Mouse (Mus musculus): ENCODE data around the gene Pced1b.
"Not testable (repeated sequence)": the region's sequence is repeated elsewhere in the genome, so short reads cannot be mapped to it uniquely, and the experiment has no call there.

Gene Pced1b

GRCm38 (mm10) chr15:97342336-97342735 lies 95.4 kb downstream of the Pced1b start:
- no peak for DNase-seq (ENCODE audit: low spot score in 2 of 2)

DNA sequence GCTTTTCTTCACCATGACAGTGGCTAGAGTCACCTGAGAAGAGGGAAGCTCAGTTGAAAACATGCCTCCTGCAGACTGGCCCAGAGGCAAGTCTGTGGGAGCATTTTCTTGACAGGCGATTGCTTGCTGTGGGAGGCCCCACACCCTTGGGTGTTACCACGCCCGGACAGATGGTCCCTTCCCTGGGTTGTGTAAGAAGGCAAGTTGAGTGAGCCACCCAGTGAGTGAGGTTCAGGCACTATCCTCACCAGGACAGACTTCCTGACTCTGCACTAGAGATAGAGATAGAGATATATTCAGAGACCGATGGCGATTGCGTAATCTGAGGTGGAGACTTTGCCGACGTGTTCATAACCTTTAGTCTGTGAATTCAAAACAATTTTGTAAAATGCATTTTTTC lies 96.0 kb downstream of the Pced1b start:
- no peak for DNase-seq (ENCODE audit: low spot score in 2 of 2)

DNA sequence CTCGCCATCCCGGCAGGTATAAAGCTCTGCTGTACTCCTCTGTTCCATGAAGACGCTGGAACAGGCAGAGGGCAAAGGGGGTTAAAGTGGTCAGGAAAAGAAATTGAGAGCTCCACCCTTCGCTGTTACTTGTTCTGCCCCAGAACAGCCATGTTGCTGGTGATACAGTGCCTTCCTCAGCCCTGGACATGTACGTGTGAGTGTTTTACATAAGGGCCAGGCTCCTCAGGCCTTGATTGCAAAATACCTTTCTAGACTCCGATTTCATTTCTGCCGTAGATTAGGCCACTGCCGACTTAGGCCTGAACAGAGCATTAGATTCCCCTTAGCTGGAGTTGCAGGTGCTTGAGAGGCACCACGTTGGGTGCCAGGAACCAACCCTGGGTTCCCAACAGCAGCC lies 97.0 kb downstream of the Pced1b start:
- no peak for DNase-seq (ENCODE audit: low spot score in 2 of 2)

DNA sequence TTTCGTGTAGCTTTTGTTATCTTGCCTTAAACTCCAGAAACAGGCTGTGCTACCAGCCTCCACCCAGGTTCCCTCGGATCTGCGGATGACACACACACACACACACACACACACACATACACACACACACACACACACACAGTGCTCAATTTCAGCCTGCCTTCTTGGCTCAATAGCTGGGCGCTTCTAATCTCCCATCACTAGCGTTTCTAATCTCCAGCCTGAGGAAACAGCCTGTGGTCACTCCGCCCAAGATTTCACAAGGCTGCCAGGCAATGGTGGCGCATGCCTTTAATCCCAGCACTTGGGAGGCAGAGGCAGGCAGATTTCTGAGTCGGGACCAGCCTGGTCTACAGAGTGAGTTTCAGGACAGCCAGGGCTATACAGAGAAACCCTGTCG lies 98.2 kb downstream of the Pced1b start:
- DNase-seq (ENCODE audit: low spot score in 2 of 2) = no peak

DNA sequence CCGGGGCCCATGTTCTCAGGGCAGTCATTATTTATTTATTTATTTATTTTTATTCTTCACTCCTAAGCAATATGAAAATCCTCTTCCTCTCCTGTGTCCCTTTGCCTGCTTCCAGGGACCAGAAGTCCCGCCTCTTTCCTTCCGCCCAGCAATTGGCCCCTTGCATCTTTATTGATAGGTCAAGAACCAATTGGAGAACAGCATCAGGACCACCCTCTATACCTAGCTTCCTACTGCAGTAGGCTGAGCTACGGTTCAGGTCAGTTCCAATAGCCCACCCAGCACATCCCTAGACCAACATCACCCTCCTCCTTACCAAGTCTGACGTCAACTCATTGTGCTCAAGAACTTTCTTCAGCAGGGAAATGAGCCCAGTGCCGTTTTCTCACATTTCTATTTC lies 99.0 kb downstream of the Pced1b start:
- no peak for DNase-seq (ENCODE audit: low spot score in 2 of 2)

GRCm38 (mm10) chr15:97346413-97346812 lies 99.5 kb downstream of the Pced1b start:
- no peak for DNase-seq (ENCODE audit: low spot score in 2 of 2)

DNA sequence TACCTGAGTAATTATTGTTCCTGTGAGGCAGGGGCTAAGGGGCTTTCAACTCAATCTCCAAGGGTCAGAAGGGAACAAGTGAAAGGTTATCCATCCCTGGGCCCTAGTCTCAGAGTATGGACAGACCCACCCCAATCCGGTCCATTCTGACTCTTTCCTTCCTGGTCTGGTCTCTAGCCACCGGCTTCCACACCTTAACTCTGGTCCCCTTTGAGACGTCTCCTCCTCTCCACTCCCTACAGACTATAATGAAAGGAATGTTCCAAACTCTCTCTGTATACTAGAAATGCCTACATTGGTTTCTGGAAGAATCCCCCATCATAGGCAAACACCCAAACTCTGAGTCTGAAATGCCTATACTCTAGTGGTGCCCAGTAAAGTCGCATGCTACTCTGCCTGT lies 100.0 kb downstream of the Pced1b start:
- DNase-seq (ENCODE audit: low spot score in 2 of 2) = no peak

DNA sequence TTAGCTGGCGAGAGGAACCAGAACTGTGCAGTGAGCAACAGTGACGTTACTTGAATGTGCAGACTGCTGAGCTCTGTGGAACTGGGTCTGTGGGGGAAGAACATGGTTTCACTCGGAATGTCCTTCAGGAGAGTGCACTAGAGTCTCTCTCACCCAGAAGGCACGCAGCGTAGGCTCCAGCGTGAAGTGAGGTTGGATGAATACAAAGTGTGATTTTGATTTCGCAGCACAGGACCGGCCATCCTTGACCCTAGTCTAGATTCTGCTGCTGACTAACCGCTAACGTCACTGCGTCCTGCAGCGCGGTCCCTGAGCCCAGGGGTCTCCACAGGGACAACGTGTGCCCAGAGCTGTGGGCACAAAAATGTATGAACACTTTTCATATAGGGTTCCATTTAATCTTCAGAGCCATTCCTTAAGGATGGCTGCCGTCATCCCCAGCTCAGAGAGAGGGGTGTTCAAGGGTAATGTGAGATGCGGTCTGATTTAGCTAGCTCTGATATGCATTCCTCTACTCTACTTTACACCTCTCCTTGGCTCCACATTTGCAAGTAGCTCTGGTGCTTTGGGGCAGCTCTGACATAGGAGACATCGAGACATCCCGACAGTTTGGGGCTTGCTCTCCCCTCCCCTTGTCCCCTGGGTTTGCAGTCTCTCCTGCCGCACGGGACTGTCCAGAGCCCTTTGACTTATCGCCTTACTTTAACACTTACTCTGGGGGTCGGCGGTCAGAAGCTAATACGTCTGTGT lies 101.8 kb downstream of the Pced1b start:
- DNase-seq (ENCODE audit: low spot score in 2 of 2) = no peak

DNA sequence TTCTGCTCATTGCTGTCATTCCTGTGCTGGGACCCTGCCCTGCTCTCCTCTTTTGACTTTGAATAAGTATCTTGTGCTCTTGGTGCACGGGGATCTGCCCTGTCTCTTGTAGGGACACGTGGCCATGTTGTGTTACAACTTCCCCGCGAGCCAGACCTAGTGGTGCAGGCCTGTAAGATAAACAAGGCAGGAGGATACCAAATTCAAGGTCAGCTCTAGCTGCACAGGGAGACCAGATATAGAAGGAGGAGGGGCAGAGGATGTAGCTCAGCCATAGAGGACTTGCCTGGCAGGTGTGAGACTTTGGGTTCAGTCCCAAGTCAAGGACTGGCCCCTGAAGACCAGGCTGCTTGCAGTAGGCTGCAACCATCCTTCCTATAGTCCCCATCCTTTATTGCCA lies 103.6 kb downstream of the Pced1b start:
- DNase-seq (ENCODE audit: low spot score in 2 of 2) = no peak

DNA sequence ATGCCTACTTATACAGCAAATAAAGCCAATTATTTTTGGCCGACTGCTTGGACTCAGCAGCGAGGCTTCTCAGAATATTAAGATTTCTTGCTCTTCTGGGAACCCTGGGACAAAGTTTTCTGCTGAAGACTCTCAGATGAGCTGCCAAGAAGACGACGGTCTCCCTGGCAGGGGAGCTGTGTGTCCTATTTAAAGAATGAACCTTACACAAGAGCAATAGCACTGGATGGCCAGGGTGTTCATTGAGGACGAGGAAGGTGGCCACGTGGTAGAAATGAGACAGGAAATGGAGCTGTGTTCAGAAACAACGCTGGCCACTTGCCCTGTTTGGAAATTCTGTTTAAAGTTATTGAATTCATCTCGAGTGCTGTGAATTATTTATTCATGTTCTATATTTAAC lies 104.1 kb downstream of the Pced1b start:
- peak in 1 of 2 experiments; percentile 54 for DNase-seq (ENCODE audit: low spot score in 2 of 2)

- no peak for DNase-seq (ENCODE audit: low spot score in 2 of 2)
Observed at GRCm38 (mm10) chr15:97351681-97352080, 104.8 kb downstream of the Pced1b start.

DNA sequence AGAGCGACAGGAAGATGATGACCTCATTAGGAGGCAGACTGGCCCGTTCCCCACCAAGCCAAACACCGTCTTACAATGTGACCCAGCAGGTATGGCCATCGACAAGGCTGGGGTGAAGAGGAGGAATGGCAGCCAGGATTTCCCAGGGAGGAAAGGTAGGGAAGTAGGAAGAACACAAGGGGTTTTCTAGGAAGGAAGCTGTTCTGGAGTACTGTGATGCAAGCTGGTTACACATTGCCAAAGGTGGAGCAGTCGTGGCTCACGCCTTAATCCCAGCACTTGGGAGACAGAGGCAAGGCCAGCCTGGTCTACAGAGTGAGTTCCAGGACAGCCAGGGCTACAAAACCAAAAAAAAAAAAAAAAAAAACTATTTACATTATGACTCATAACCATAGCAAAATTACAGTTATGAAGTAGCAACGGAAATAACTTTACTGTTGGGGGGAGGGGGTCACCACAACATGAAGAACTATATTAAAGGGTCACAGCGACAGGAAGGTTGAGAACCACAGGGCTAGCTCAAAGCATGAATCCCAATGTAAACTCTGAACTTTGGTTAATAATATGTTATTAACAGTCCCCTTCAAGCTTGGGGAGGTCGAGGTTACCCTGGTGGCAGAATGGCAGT lies 108.9 kb downstream of the Pced1b start:
- no peak for DNase-seq (ENCODE audit: low spot score in 2 of 2)

DNA sequence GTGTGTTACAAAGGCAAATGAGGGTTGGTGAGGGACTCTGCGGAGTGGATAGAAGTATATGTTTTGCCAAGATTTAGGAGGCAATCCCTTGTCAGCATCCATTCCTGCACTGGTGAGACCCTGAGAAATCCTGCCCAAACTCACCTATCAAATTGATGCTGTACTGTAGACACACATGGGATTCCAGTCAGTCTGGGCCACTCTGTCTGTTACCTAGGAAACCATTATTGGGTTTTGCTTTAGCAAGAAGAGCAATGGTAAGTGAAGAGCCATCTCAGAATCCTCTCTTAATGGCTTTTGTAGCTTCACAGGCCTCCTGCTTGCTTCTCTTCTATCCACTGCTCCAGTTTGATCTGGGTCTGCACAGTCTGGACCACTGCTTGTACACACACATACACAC lies 110.1 kb downstream of the Pced1b start:
- DNase-seq (ENCODE audit: low spot score in 2 of 2) = no peak

- no peak for DNase-seq (ENCODE audit: low spot score in 2 of 2)
Observed at GRCm38 (mm10) chr15:97360842-97361770, 114.2 kb downstream of the Pced1b start.

DNA sequence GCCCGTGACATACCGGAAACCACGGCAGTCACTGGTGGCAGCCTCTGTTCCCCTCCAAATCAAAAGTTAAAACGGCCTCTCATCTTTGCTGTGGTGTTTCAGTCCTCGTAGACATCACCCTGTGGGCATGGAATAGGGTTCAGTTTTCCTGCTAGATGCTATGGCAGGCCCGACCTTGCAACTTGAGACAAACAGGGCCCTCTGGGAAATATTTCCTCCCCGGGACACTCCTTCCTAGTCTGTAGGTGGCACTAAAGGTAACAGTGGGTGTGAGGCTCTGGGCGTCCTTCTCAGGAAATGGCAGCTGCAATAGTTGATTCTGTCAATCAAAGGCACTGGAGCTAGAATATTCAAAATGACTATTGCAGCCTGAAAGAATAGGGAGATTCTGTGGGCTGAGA lies 114.9 kb downstream of the Pced1b start:
- no peak for DNase-seq (ENCODE audit: low spot score in 2 of 2)

- not testable (repeated sequence) for DNase-seq (ENCODE audit: low spot score in 2 of 2)
Observed at GRCm38 (mm10) chr15:97364271-97364670, 117.4 kb downstream of the Pced1b start.

DNA sequence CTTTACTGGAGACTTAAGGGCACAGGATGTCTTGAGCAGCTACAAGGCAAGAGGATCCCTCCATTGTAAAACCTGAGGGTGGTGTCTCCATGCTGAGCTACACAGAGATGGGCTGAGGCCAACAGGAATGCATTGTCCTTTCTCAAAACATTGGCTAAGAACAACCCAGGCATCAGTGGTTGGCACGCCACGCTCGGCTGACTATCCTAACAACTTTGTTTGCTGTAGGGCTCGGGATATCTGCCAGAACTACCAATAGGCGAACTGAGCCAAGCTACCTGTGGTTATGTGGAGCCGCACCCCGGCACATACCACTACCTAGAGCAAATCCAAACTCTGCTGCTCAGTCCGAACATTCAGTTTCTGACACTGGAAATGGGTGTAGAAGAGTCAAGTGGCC lies 118.1 kb downstream of the Pced1b start:
- no peak for DNase-seq (ENCODE audit: low spot score in 2 of 2)

DNA sequence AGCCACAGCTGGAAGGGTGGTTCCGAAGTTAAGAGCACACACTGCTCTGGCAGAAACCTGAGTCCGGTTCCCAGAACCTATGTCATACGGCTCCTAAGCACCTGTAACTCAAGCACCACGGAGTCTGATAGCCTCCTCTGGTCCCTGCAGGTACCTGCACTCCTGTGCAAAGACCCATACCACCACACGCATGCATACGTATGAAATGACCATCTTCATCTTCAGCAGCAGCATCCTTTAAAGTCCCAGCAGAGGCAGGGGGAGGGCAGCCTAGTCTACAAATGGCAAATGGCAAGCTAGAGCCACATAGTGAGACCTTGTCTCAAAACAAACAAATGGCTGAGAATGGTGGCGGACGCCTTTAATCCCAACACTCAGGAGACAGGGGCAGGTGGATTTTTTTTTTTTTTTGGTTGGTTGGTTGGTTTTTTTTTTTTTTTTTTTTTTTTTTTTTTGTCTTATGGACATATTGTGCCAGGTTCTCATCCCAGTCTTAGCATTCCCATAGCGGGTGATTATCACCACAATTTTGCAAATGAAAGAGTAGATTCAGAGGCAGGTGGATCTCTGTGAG lies 121.2 kb downstream of the Pced1b start:
- no peak for DNase-seq (ENCODE audit: low spot score in 2 of 2)

GRCm38 (mm10) chr15:97368631-97369030 lies 121.7 kb downstream of the Pced1b start:
- DNase-seq (ENCODE audit: low spot score in 2 of 2) = no peak

- no peak for DNase-seq (ENCODE audit: low spot score in 2 of 2)
Observed at GRCm38 (mm10) chr15:97369144-97369543, 122.2 kb downstream of the Pced1b start.

DNA sequence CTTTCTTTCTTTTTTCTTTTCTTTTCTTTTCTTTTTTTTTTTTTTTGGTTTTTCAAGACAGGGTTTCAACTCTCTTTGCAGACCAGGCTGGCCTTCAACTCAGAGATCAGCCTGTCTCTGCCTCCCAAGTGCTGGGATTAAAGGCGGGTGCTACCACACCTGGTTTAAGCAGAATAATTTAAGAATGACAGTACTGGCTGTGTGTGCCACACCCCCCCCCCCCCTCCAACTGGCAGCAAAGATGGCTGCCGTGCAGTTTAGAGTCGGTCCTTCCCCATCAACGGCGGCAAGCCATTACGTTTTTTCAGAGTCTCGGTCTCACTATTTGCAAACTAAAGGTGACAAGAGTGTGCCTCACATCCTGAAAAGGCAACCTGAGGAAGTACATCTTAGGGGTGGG lies 124.0 kb downstream of the Pced1b start:
- no peak for DNase-seq (ENCODE audit: low spot score in 2 of 2)

GRCm38 (mm10) chr15:97372043-97372442 lies 125.1 kb downstream of the Pced1b start:
- DNase-seq (ENCODE audit: low spot score in 2 of 2) = not testable (repeated sequence)
